Mouse (Mus musculus) c-Kit-positive CD71-positive TER-119-negative erythroid progenitor cells, embryonic 14.5 days (primary cell): Measurements from ENCODE around the gene Gm48551.

Experiments
- DNase-seq: peaks from one replicate; pipeline ENCODE4 v3.0.0-alpha.2; 2013; ENCODE audit warnings: low read depth

The Gm48551 gene

DNA sequence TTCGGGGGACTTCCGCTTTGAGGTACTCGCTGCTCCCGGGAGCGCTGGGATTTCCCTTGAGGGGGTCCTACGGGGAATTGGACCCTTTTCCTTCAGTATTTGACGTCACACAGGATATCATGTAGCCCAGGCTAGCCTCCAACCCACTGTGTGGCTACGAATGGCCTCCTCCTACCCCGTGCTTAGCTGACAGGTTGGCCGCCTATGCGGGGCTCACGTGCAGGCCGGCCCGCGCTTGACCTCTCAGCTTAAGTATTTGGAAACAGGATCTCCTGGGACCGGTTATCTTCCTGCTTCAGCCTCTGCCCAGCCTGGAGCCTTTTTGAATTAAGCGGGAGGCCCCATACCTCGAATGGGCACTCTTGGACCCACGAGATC lies 328 bp downstream of the Gm48551 start:
- DNase-seq: no peak

DNA sequence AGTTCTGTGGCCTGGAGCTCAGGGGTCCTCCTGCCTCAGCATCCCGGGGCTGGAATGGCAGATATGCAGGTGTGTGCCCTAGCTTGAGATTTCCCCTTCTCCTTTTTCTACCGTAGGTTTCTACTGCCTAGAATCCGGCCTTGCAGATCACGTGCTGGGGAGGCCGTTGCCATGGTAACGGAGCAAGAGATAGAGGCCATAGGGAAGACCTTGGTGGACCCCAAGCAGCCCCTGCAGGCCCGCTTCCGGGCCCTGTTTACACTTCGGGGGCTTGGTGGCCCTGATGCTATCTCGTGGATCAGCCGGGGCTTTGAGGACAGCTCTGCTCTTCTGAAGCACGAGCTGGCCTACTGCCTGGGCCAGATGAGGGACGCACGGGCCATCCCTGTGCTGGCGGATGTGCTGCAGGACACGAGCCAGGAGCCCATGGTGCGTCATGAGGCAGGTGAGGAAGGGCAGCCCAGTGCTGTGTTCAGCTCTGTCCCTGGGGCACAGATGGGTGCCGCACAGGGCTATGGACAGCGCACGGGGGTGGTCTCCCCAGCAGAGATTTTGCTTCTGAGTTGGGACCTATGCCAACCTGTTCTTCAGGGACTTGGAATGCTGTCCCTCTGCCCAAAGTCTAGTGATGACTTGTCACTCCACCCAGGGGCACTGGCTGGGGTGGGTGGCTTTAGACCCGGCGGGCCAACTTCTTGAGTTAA lies 1.5 kb downstream of the Gm48551 start:
- no peak for DNase-seq

DNA sequence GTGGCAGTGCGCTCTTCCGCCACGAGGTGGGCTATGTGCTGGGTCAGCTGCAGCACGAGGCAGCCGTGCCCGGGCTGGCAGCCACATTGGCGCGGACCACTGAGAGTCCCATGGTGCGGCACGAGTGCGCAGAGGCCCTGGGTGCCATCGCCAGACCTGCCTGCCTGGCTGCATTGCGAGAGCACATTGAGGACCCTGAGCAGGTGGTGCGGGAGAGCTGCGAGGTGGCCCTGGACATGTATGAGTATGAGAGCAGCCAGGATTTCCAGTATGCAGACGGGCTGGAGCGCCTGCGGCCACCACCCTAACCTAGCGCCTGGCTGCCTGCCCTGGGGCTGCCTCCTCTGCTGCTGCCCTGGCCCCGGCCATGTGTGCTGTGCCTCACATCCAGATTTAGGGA lies 3.5 kb downstream of the Gm48551 start:
- no peak for DNase-seq

DNA sequence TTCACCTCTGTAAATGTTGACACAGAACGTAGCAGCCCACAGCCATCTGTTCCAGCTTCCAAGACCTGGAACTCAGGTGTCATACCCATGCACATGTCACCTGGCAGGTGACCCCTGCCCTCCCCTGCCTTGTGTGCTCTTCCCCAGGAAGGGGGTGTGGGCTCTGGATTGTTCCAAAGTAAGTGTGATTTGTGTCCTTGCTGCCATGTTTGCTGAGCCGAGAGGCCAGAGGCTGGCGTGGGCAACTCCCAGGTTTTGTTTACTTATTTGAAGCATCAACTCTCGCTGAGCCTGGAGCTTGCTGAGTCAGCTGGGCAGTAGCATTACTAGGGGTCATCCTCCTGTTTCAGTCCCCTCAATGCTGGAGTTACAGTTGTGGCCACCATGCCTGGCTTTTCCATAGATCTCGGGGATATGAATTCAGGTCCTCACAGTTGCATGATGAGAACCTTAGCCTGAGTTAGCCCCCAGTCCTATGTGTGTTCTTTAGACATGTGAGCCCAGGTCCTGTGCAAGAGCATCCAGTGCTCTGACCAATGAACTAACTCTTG lies 4.3 kb downstream of the Gm48551 start, which contains the start of gene Gm48552:
Gene Gm48552, plus strand, starts transcription at position 501 of the 551 bp plus-strand sequence.
- DNase-seq: no peak

DNA sequence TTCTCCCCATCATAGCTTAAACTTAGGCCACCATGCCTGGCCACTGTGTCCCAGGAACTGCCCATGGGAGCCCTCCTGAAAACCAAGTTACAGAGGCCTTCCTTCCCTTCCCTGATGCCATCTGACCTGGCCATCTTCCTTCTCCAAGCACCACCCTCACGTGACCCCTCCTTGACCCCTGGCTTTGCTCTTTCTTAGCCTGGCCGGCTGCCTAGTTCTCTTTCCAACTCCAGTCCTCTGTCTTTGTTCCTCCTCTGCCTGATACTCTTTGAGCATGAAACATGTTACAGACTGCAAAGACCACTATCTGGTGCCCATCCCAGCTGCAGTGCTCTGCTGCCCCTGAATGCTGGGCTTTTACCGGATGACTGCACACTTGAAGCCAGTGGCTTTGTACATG lies 5.1 kb downstream of the Gm48551 start:
- no peak for DNase-seq

DNA sequence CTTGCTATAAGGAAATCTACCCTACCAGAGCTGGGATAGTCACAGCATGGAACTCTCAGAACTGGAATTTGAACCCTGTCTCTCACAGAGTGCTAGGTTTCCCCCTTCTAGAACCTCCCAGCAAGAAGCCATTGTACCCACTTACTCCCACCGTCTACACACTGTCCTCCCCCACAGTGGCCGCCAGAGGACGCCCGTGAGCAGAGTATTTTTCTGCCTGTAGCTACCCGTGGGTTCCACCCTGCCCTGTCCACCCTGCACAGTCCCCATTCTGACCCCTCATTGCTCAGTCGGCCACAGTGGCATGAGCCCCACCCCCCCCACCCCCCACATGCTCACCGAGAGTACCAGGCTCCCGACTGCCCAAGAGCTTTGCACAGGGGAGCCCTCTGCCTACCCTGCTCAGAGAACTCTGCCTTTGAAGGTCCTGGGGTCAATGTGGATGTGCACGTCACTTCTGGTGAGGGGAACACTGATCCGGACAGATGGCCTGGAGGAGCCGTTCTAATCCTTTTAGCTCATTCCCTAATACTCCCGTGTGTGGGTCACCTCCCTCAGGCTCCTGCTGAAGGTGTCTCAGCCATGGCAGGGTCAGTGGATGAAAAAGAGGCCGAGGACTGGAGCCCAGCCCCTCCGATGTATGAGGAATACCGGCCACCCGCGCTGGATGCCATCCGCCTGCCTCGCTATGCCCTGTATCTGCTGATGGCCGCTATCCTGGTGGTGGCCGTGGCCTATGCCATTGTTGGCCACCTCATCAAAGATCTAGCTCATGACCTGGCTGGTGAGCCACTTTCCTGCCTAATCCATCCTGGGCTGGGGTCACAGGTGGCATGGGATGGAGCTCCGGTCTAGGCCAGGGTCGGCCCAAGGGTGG lies 5.8 kb downstream of the Gm48551 start:
- DNase-seq: no peak

DNA sequence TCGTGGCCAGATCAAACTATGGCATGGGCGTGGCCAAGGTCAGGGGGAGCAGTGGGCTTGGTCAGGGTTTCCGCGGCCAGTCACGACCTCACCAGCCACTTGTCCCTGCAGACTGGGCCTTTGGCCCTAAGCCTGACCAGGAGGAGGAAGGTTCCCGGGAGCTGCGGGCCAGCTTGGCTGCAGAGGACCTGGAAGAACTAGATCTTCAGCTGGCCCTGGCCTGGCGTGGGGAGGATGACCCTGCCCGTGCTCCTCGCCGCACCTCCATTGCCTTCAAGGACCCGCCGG lies 6.4 kb downstream of the Gm48551 start:
- DNase-seq: no peak

DNA sequence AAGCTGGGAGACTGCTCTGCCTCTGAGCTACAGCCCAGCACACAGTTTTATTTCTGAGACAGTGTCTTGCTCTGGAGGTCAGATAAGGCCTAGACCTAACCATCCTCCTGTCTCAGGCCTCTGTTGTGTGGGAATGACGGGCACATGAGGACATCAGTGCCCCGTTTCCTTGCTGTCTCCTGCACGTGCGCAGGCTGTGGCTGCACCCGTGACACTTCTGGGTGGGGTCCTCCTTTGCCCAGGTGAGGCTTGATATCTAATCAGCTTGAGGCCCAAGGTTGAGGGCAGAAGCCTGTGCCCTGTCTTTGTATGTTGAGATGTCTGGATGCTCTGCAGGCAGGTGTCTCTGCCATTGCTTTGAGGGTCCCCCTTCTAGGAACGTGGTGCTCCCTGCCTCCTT lies 8.0 kb downstream of the Gm48551 start:
- no peak for DNase-seq

DNA sequence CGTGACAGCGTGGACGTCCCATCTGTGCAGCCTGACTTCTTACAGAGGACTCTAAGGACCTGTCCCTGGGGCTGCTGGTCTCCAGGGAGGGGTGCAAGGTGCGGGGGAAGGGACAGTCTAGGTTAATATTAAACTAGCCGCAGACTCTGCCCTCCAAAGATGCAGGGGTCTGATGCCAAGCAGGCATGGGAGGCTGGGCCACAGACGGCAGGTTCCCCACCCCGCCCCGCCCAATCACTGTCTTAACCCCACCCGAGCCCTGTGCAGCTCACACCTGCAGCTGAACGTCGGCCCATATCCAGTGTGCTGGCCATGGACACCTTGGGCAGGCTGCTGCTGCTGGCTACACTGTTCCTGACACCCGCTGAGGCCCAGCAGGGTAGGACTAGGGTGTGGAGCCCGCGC lies 8.5 kb downstream of the Gm48551 start, which contains the start of gene Smim24:
Gene Smim24, plus strand, starts transcription at position 271 of the 405 bp plus-strand sequence.
- DNase-seq: no peak

DNA sequence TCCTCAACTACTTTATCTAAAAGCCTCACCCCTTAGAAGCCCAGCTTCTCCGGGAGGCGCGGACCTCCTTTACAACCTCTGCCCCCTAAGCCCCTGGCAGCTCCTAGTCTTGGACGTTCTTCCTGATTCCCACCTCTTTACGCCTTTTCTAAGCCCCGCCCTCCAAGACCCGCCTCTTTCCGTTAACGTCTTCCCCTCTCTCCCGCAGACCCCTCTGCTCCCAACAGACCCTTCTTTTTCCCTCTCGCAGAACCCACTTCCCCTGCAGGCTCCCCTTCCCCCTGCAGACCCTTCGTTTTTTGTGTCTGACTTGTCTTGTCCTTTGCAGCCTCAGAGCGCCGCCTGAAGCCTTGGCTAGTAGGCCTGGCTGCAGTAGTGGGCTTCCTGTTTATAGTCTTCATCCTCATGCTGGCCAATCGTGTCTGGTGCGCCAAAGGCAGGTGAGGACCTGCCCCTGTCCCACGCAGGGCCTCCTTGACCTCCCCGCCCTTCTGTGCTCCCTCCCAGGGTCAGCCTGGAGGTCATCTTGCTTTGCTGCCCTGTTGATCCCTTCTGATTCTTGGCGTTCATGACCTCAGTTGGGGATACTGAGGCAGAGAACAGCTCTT lies 9.3 kb downstream of the Gm48551 start:
- no peak for DNase-seq

DNA sequence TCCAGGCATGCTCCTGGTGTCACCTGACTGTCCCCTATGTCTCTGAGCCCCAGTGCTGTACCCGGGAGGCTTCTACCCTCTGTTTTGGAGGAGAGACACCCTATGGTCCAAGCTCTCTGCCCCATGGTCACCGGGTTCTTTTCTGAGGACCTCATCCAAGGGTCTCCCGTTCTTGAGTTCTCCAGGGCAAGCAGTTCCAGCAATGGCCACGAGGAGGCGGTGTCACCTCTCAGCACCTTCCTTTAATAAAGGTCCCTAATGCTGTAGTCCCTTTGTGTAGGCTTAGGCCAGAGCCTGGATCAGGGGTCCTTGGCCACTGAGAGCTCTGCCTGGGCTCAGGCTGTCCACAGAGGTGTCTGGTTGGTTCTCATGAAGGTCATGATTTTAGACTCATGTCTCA lies 10.9 kb downstream of the Gm48551 start:
- DNase-seq: no peak

DNA sequence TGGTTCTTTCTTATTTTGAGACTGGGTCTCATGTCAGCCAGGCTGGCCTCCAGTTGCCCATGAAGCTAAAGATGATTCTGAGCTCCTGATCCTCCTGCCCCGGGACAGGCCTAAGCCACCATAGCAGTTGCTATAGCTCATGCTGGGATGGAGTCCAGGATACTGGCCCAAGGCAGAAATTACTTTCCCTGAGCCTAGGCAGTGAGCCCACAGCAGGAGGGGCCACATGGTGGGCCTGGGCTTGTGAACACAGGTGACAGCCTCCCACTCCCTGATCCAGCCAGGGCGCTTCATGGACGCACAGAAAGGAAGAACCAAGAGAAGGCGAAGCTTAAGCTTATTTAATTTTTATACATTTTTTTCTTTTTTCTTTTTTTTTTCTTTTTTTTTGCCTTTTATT lies 11.6 kb downstream of the Gm48551 start:
- DNase-seq: no peak

DNA sequence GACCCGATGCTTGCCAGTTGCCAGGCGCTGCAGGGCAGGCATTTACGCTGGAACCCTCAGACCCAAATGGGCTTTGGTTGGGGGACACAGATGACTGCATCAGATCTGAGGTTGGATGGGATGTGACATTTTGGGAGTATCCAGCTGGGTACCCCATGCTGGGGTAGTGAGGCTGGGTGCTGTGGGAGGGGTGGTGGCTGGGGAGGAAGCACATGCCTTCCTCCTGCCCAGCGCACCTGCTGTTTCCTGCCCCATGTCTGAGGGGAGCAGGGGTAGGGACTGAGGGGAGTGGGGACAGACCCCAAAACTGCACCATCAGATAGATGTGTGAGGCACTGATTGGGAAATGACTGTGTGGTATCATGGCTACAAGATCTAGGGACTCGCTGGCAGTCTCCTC lies 12.5 kb downstream of the Gm48551 start:
- no peak for DNase-seq

DNA sequence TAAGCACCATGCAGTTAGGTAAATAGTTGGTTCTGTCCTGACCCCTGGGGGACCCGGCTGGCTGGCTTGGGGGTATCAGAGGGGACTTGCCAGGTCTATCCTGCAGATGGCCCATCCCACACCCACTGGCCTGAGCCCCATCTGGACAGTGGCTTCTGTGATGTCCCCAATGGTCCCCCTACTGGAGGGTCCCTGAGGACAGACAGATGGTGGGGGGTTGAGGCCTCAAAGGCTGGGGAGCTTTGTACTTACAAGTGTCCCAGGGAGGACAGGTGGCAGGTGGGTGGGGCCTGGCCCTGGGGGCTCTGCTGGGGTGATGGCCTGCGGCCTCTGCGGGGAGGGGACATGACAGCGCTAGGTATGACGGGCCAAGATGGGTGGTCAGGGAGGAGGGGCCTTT lies 15.0 kb downstream of the Gm48551 start:
- DNase-seq: no peak

DNA sequence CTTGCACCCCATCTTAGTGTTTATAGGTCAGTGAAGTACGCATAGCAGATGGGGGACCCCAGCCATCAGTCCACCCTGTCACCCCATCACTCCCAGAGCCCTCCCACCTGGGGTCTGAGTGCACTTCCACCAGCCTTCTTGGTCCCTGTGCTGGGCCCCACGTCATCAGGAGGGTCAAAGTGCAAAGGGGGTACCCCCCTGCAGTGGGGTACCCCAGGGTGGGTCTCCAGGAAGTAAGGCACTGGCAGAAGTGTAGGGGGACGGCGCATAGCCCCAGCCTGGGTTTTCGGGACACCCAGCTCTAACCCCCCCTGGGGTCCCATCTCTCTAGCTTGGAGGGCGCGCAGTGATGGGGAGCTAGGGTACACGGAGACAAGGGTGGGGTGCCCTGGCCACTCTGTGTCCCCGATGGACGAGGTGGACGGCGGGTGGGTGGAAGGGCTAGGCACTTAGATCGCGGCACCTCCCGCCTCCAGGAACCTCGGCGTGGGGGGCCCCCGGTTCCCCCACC lies 15.6 kb downstream of the Gm48551 start:
- DNase-seq: no peak

DNA sequence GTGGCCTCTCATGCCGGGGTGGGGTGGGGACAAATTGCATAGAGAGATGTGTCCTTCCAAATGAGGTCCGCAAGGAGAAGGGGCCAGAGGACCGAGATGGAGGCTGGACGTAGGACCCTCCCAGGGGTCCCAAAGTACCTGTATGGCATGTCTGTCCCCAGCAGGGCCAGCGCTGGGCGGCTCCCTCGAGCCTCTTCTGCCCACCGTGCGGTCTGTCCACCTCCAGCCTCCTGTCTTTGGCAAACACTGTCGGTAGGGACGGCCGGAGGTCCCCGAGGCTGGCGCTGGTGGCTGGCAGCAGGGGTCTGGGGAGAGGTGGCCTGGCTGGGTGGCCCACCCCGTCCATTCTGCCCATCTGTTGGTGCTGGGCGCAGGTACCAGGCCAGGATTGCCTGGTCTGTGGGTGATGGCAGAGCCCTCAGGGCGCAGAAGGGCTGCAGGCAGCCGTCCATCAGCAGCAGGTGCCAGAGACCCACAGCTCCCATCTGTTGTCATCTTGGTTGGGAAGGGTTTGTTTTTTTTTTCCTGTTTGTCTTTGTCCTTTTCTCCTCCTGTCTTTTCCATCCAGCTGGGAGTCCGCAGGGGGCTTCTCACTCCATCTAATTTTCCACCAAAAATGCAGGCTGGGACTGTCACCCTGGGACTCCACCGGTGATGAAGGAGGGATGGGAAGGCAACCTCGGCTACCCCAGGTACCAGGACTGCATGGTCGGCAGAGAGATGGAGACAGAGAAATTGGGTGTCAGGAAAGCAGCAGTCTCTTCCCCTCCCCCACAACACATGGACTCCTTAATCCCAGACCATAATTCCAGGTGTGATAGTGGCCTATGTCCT lies 16.3 kb downstream of the Gm48551 start:
- DNase-seq: no peak

DNA sequence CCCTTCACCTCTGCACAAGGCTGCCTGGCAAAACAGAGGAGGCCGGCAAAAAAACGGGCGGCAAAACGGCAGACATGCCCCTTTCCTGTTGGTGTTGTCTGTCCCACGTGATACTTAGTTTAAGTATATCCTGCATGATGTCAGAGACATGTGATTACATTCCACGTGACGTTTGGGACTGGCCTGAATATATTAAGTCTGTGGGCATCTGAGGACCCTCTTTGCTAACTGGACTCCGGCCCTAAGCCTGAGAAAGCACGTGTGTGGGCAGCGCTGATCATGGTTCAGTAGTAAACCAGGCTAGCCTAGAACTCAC lies 16.9 kb downstream of the Gm48551 start:
- DNase-seq: no peak

DNA sequence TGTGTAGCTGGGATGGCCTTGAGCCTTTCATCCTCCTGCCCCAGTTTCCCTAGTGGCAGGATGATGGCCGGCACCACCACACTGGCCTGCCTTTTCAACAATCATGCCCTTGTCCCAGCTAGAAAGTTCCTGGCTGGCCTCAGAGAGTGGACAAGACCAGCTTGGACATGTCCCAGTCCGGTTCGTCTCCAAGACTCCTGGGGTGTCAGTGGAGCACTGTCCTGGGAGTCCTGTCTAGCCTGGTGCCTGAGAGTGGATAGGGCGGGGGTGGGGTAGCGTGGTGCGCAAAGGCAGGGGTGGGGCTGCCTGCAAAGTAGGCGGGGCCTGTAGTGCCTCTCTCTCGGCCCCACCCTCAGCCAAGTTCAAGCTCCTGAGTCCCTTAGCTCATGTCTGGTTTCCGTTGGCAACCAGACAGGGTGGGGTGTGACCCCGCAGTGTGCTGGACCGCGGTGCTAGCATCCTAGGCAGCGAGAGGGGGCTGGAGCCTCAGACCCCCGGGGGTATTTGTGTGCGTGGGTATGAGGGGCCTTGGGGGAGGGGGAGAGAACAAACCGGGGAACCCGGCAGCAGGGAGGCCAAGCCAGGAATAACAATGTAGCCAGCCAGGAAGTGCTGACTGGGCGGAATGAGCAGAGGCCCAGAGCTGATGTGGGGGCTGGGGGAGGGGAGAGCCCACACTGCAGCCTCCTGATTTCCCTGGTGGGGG lies 17.4 kb downstream of the Gm48551 start:
- DNase-seq: peak; percentile 69

DNA sequence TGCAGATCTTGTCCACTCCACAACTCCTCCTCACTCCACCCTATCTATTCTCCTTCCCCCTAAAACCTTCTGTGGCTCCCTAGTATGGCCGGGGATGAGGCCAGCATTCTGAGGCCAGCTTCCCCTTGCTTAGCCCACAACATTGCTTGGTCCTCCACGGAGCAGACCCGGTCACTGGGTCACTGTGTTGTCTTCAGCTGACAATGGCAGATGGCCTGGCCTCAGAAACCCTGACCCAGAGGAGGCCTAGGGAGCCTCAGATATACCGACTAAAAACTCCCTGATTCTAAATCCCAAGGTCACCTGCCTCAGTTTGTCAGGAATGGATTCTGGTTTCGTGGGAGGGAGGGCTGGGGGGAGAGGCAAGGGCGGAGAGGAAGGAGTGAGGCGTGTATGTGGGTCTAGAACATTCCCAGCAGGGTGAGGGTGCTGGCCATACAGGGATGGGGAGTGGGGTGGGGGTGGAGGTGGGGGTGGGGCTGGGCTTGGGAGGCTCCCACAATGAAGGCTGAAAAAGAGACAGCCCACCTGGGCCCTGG lies 18.0 kb downstream of the Gm48551 start:
- no peak for DNase-seq

DNA sequence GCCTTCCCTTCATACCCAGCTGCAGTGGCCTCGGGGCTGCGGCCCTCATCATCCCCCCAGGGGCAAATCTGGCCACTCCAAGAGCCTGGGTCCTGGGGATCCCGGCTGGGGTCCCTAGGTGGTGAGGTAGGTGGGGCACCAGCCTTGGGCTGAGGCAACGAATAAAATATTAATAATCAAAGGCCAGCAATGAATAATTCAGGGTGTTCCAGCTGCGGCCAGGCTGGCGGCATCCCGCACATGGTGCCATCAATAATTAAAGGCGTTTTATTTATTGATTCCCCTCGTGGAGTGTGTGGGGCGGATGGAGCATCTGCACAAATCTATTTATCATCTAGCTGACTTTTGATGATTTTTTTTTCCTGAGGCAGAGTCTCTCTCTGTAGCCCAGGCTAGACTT lies 19.2 kb downstream of the Gm48551 start:
- DNase-seq: no peak

DNA sequence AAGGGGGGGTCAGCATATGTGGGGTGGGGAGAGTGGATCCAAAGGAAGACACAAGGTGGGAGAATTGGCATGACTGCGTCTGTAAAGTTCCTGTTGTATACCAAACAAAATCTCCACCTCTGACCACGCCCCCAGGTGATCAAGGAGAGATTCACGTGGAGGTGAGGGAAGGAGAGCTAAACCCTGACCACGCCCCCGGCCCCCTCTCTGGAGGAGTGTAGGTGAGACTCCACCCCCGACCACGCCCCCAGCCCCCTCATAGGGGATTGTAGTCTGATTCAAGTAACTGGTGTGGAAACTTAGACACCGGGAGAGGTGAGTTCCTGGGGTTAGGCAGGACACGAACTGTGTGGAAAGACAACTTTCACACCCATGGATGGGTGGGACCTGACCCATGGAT lies 19.8 kb downstream of the Gm48551 start:
- DNase-seq: no peak
